Mouse (Mus musculus): ENCODE measurements around the gene Gm3233.

DNA sequence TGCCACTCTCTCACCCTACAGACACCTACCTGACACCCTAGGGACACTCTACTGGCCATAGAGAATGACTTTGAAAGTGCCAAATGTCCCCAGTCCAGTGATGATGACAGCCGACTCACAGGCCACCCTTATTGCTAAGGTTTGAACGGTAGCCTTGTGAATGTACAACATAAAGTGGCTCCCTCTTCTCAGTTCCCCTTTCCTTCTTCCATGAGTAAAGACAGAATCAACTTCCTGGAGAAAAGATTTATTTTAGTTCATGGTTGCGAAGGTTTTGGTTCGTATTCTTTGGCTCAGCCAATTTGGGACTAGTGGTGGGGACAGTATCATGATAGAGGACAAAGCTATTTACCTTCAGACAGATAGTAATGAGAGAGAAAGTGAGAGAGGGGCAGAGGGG, 20.6 kb downstream of the Gm3233 start:
- TF ChIP-seq CTCF (IDR thresholded peaks at IDR 0.05; ENCODE audit: low read depth), result no peak
- TF ChIP-seq EP300 (IDR thresholded peaks at IDR 0.05; ENCODE audit: low read depth), result no peak
